In genomic region chr4:132796196-132796886, GRCm38 (mm10) we compare ENCODE assay signal across 8 mouse cellular contexts. TPM values are rescaled to one million over a fixed set of nuclear protein-coding genes. Genes with fewer than 3 reads are reported as not detected.
A peak's percentile ranks its signal among the peaks of the same experiment; 100 is the strongest.
DNase-seq lines count a peak whose midpoint lies in the region; TF ChIP-seq lines count a peak whose summit lies in the region.

Gene Themis2, minus strand, starts transcription at chr4:132796387.

- no peaks in the 10 kb centered on the region for H3K27me3 ChIP-seq in CH12.LX (replicated peaks)
- peaks cover 38% of the 10 kb centered on the region for H3K27me3 ChIP-seq in forebrain, embryonic 10.5 days (ENCODE audit: poor library complexity, severe bottlenecking)

- peak within 1 kb of the TSS; percentile 87 for H3K9ac ChIP-seq in CH12.LX (ENCODE audit: insufficient read depth, low read depth)

- no peak for TF ChIP-seq RAD21 in CH12.LX (IDR thresholded peaks at IDR 0.05; ENCODE audit: low read depth, low read length)

- H3K36me3 ChIP-seq in CH12.LX (replicated peaks in 1 of 2; ENCODE audit: control insufficient read depth in 1 of 2, insufficient read depth in 1 of 2, low read length in 1 of 2): peaks cover 10 to 18% of the 10 kb centered on the region in 2 experiments
- H3K36me3 ChIP-seq in forebrain, embryonic 10.5 days (replicated peaks): no peaks in the 10 kb centered on the region

- peak within 1 kb of the TSS; percentile 87 for H3K4me2 ChIP-seq in CH12.LX (ENCODE audit: insufficient read depth, low read depth, poor library complexity, severe bottlenecking)

- DNase-seq in CH12.LX (ENCODE audit: extremely low read depth): peak; percentile 86
- DNase-seq in adrenal gland, postnatal 14 days: peak; percentile 89
- peak; percentile 62 for DNase-seq in forebrain, embryonic 10.5 days (ENCODE audit: extremely low spot score, low spot score)
- peak; percentile 80 to 84 for DNase-seq in heart, postnatal 10 days
- peak; percentile 80 to 81 for DNase-seq in kidney, postnatal 25 days
- DNase-seq in lung, postnatal 25 days (ENCODE audit: low spot score): peak; percentile 84
- DNase-seq in ovary, postnatal 14 days (ENCODE audit: low spot score): peak; percentile 42
- DNase-seq in thymus, postnatal 4 days: peak; percentile 92

- in situ Hi-C loops in CH12.LX (cut with MboI; ENCODE audit: low pct_ligation_motif_present, low pct_unique_long_range_greater_than_20kb, low sequenced_read_pairs): no loop called here

- intact Hi-C loops in heart, postnatal 10 days (cut with DNase I): no loop called here

- no peak for TF ChIP-seq CTCF in CH12.LX (conservative IDR thresholded peaks at IDR 0.05 in 1 of 2, IDR thresholded peaks at IDR 0.05 in 1 of 2; ENCODE audit: low read depth in 2 of 2, low read length in 2 of 2)

- dilution Hi-C loops in CH12.LX (cut with MboI; ENCODE audit: extremely low pct_ligation_motif_present, extremely low pct_unique_long_range_greater_than_20kb, low sequenced_read_pairs): no loop called here

- TF ChIP-seq EP300 in CH12.LX (IDR thresholded peaks at IDR 0.05; ENCODE audit: low read length): no peak

- peak within 1 kb of the TSS; percentile 51 for H3K27ac ChIP-seq in CH12.LX (ENCODE audit: insufficient read depth, low read depth)
- H3K27ac ChIP-seq in forebrain, embryonic 10.5 days: no peak within 1 kb of the TSS

- H3K79me2 ChIP-seq in CH12.LX (replicated peaks; ENCODE audit: control insufficient read depth, extremely low read depth, insufficient read depth, poor library complexity, severe bottlenecking): peaks cover 16% of the 10 kb centered on the region

- no peaks in the 10 kb centered on the region for H3K9me3 ChIP-seq in CH12.LX (replicated peaks; ENCODE audit: low read length)
- no peaks in the 10 kb centered on the region for H3K9me3 ChIP-seq in forebrain, embryonic 10.5 days

- H3K4me1 ChIP-seq in CH12.LX (ENCODE audit: control insufficient read depth in 1 of 2, insufficient read depth in 2 of 2): peaks cover 9 to 51% of the 10 kb centered on the region in 2 experiments
- H3K4me1 ChIP-seq in forebrain, embryonic 10.5 days: peaks cover 7% of the 10 kb centered on the region

- TF ChIP-seq POLR2A in CH12.LX (IDR thresholded peaks at IDR 0.05; ENCODE audit: low read depth, low read length): peak; percentile 91

- 4% methylated on average over 21 of the region's 21 CpGs for WGBS in forebrain, embryonic 10.5 days

- H3K4me3 ChIP-seq in CH12.LX (replicated peaks in 1 of 3; ENCODE audit: low read depth in 2 of 3, low read length in 2 of 3, poor library complexity in 1 of 3): peak within 1 kb of the TSS; percentile 74 to 83 (median 81)
- H3K4me3 ChIP-seq in forebrain, embryonic 10.5 days: peak within 1 kb of the TSS; percentile 48

TF ChIP-seq in CH12.LX, 34 proteins besides CTCF, POLR2A, EP300 and RAD21:
- TF ChIP-seq ZC3H11A (IDR thresholded peaks at IDR 0.05; ENCODE audit: low read depth, low read length) (no peak), TBP (conservative IDR thresholded peaks at IDR 0.05; ENCODE audit: low read depth, low read length) (0 out of 2 replicates have a peak, but pooled peaks have one; percentile 59), UBTF (IDR thresholded peaks at IDR 0.05; ENCODE audit: low read depth, low read length) (0 out of 2 replicates have a peak, but pooled peaks have one; percentile 44), IRF4 (IDR thresholded peaks at IDR 0.05; ENCODE audit: low read depth, low read length) (peak; percentile 19; the same call in 1 of the 2 replicates), HCFC1 (IDR thresholded peaks at IDR 0.05; ENCODE audit: low read depth, low read length) (no peak), ETS1 (conservative IDR thresholded peaks at IDR 0.05; ENCODE audit: low read depth, low read length) (no peak), CHD1 (IDR thresholded peaks at IDR 0.05; ENCODE audit: low read depth, low read length) (no peak), BHLHE40 (IDR thresholded peaks at IDR 0.05; ENCODE audit: low read depth, low read length) (no peak), MAZ (IDR thresholded peaks at IDR 0.05; ENCODE audit: low read depth, low read length) (no peak), ZMIZ1 (IDR thresholded peaks at IDR 0.05; ENCODE audit: low read depth, low read length) (0 out of 2 replicates have a peak, but pooled peaks have one; percentile 43), MAX (IDR thresholded peaks at IDR 0.05; ENCODE audit: low read length) (no peak), SMC3 (IDR thresholded peaks at IDR 0.05; ENCODE audit: low read depth, low read length) (no peak), NRF1 (IDR thresholded peaks at IDR 0.05; ENCODE audit: low read depth, low read length) (no peak), ZKSCAN1 (IDR thresholded peaks at IDR 0.05; ENCODE audit: borderline replicate concordance, low read depth, low read length) (no peak), USF2 (conservative IDR thresholded peaks at IDR 0.05; ENCODE audit: low read depth, low read length) (no peak), JUND (conservative IDR thresholded peaks at IDR 0.05; ENCODE audit: low read depth, low read length) (no peak), MEF2A (IDR thresholded peaks at IDR 0.05; ENCODE audit: borderline replicate concordance, low read depth, low read length) (no peak), USF1 (IDR thresholded peaks at IDR 0.05; ENCODE audit: low read depth, low read length) (no peak), POLR2AphosphoS2 (IDR thresholded peaks at IDR 0.05; ENCODE audit: low read depth, low read length) (no peak; the same call in 1 of the 2 replicates), E2F4 (IDR thresholded peaks at IDR 0.05; ENCODE audit: insufficient replicate concordance, low read depth, low read length) (no peak), KAT2A (IDR thresholded peaks at IDR 0.05; ENCODE audit: insufficient replicate concordance, low read length) (no peak), PAX5 (IDR thresholded peaks at IDR 0.05; ENCODE audit: low read length) (no peak), NELFE (IDR thresholded peaks at IDR 0.05; ENCODE audit: low read depth, low read length) (peak; percentile 72), RCOR1 (conservative IDR thresholded peaks at IDR 0.05; ENCODE audit: low read depth, low read length) (no peak), MYC (IDR thresholded peaks at IDR 0.05; ENCODE audit: low read depth, low read length) (no peak), ZNF384 (IDR thresholded peaks at IDR 0.05; ENCODE audit: low read depth, low read length) (no peak), MAFK (IDR thresholded peaks at IDR 0.05; ENCODE audit: insufficient replicate concordance, low read length) (no peak), MXI1 (IDR thresholded peaks at IDR 0.05; ENCODE audit: low read depth, low read length) (peak; percentile 55), GABPA (IDR thresholded peaks at IDR 0.05; ENCODE audit: insufficient replicate concordance, low read depth, low read length) (no peak), ELF1 (IDR thresholded peaks at IDR 0.05; ENCODE audit: low read depth, low read length) (peak; percentile 72), JUN (IDR thresholded peaks at IDR 0.05; ENCODE audit: insufficient read depth, low read depth, low read length) (no peak), TCF12 (IDR thresholded peaks at IDR 0.05; ENCODE audit: low read depth, low read length) (peak; percentile 79), CHD2 (IDR thresholded peaks at IDR 0.05; ENCODE audit: low read length) (no peak), SIN3A (IDR thresholded peaks at IDR 0.05; ENCODE audit: low read length) (peak; percentile 16; the same call in 1 of the 2 replicates)
TF ChIP-seq in CH12.LX: peak in this region for 9.

RNA-seq across cellular contexts. Expression of gene Themis2, which starts in this region (rescaled TPM):
- total RNA-seq in CH12.LX (2012; rRNA removed) (14.2 and 17.1 TPM in 2 replicates), CH12.LX (2014; rRNA removed) (9.3 and 10.2 TPM in 2 replicates)
- polyA plus RNA-seq in CH12.LX (2012; ENCODE audit: insufficient read length, low read depth): 30.7 and 35.7 TPM in 2 replicates
- total RNA-seq in adrenal gland, postnatal 14 days (2021): 2.0 and 4.9 TPM in 2 replicates
- polyA plus RNA-seq in forebrain, embryonic 10.5 days (2016; fragmentation: Nextera tagmentation; extraction: Ambion mirVana): 0.89 and 0.93 TPM in 2 replicates
- total RNA-seq in heart, postnatal 10 days (2021): 1 to 10 TPM; 2.6 to 3.3 TPM

Comparison
In these comparisons a context has a peak if more than half of its experiments do, and no peak if none do; other contexts are left out.
1. RNA of gene Themis2 (polyA plus RNA-seq): 30.7 to 35.7 TPM in CH12.LX; 0.89 to 0.93 TPM in forebrain, embryonic 10.5 days; every median in the first group is over 10 times any median in the second.
2. Peak in DNase-seq and H3K4me3 ChIP-seq in forebrain, embryonic 10.5 days; RNA of the gene not detected or under 1 TPM.
3. DNase-seq: peak in every context shown above with its lines; median percentile 92 in thymus, postnatal 4 days; 89 in adrenal gland, postnatal 14 days; 86 in CH12.LX; 84 in lung, postnatal 25 days; 82 in heart, postnatal 10 days; 80 in kidney, postnatal 25 days; 62 in forebrain, embryonic 10.5 days; 42 in ovary, postnatal 14 days.